Mouse (Mus musculus) cerebellum, adult 11-12 months (tissue): ENCODE data around the gene Myrfl.
A peak's percentile ranks its signal among the peaks of the same experiment; 100 is the strongest.

ENCODE experiments used
- DNase-seq: peaks from one replicate; pipeline ENCODE4 v3.0.0; 2022

Gene Myrfl

GRCm38 (mm10) chr10:116810738-116811137 is 86.0 kb downstream of the Myrfl start:
- no peak for DNase-seq

DNA sequence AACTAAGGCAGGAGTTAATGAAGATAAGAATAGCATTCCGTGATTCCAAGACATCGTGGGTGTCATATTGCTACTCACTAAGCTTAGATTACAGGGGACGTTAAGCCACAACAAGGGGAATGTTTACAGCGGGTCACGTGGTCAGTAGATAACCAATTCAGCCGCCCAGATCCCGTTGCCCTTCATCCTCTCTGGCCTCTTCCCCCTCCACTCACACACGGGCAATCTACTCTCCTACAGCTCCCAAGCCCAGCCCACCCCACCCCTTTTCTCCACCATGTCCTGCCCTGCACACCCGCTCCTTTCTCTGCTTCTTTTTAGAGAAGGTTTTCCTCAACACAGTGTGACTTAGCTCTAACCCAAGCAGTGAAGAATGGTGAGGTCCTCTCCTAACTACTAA is 87.3 kb downstream of the Myrfl start:
- DNase-seq, result no peak

DNA sequence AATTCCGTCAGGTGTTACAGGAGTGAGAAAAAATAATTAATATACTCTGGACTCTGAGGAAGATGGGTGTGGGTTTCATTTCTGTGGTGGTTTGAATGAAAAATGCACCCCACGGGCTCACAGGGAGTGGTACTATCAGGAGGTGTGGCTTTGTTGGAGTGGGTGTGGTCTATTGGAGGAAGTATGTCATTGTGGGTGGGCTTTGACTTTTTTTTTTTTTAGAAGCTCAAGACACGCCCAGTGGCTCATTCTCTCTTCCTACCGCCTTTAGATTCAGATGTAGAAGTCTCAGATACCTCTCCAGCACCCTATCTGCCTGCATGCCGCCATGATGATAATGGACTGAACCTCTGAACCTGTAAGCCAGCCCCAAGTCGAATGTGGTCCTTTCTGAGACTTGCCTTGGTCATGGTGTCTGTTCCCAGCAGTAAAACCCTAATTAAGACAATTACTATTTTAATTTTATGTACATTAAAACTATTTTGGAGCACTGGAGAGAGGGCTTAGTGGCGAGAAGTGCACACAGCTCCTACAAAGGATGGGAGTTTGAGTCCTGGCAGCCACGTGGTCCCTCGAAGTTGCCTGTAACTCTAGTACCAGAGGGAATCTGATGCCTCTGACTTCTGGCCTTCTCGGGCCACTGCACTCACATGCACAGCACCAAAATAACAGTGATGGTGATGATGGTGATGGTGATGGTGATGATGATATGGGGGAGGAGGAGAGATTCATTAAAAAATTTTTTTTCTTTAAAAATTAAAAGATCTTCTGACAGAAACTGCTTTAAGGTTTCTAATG is 88.0 kb downstream of the Myrfl start:
- no peak for DNase-seq

- no peak for DNase-seq
Measured at GRCm38 (mm10) chr10:116802178-116802794, 94.4 kb downstream of the Myrfl start.

- DNase-seq, result no peak
Measured at GRCm38 (mm10) chr10:116801281-116801680, 95.4 kb downstream of the Myrfl start.

DNA sequence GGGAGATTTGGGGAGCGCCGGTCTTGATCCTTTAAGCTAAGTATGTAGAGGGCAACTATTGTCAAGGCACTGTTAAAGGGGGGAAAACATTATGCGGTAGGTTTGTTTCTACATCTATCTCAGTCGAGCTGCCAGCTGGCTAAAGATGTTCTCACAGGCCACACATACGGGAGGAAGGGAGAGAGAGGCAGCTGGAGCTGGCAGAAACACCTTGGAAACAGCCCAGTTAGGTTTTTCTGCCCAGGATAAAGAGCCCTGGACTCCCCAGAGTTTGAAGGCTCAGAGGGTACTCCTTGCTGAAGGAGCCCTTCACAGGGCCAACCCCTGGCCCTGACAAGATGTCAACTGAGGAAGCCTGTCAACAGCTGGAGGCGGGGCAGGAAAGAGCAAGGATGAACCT is 100.7 kb downstream of the Myrfl start:
- DNase-seq, result no peak

- DNase-seq, result no peak
Measured at GRCm38 (mm10) chr10:116789096-116789495, 107.6 kb downstream of the Myrfl start.

GRCm38 (mm10) chr10:116788431-116788830 is 108.3 kb downstream of the Myrfl start:
- no peak for DNase-seq

GRCm38 (mm10) chr10:116784098-116784497 is 112.6 kb downstream of the Myrfl start:
- DNase-seq, result no peak

GRCm38 (mm10) chr10:116783020-116783419 is 113.7 kb downstream of the Myrfl start:
- DNase-seq, result no peak

DNA sequence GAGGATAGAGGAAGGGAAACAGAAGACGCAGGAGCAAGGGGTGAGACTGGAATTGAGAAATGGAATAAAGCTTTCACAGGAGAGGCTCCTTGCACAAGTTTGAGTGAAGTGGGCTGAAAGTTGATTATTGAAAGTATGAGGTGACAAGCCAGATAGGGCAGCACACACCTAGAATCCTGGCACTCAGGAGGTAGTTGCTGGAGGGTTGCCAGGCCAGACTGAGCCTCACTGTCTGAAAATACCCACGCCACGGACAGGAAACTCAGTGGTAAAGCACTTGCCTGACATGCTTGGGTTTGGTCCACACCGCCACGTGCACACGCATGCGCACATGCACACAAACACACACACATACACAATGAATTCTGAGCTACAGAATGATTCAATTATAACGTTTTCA is 118.8 kb downstream of the Myrfl start:
- no peak for DNase-seq

GRCm38 (mm10) chr10:116776846-116777245 is 119.9 kb downstream of the Myrfl start:
- DNase-seq, result no peak

GRCm38 (mm10) chr10:116773846-116774750 is 122.6 kb downstream of the Myrfl start:
- DNase-seq, result peak; percentile 77

- DNase-seq, result no peak
Measured at GRCm38 (mm10) chr10:116771215-116771935, 125.3 kb downstream of the Myrfl start.

DNA sequence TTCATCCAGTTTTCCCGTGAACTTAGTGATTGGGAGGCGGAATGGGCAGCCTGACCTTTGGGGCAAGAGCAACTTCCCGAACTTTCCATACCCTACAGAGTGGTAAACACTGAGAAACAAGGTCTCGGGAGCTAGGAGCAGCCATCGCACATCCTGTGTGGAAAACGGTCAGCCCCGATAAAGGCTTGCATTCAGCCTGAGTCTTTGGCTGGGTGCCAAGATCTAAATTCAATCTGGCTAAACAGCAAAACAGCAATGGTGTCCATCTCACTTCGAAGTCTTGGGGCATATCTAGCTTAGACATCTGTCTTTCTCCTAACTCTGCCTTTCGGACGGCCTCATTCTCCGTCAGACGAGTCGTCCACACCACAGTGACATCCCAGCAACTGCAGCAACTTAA is 128.1 kb downstream of the Myrfl start:
- no peak for DNase-seq

DNA sequence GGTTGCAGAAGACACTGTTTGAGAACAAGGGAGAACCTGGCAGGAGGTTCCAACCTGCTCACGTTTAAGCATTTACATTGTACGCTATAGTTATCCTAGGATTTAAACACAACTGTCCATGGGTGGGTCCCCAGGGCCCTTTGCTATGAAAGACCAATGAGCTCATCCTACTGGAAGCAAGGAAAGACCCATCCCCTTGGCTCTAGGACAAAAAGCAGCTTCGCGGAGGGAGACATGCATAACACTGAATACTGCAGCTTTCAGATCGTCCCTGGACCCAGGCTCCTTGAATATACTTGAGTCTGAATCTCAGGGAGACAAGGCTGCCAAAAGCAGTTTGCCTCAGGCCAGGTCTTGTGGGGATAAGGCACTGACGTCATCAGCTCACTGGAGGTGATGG is 130.2 kb downstream of the Myrfl start:
- DNase-seq, result no peak

DNA sequence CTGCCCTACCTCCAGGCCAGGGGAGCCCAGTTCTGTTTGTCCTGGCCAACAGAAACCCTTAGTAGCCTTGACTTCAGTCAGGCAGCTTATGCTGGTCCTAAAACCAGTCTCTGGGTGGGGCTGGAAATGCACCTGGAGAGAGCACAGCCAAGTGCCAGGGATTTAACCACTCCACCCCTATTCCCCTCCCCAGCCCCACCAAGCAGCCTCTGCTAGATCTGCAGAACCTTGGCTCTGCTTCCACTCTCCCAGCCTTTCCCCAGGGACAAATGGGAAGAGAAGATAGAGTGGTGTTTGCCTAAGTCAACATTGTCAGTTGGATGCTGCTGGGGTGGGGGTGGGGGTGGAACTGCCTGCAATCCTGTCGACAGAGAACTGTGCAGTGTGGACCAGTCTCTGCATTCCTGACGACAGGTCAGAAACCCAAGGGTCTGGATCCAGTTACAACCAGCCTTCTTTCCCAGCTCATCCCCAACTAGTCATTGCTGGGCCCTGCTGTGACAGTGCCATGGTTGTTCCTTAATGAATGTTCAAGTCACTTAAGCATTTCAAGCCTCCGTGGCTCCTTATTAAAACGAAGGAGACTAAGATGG is 135.1 kb downstream of the Myrfl start:
- DNase-seq, result no peak

- no peak for DNase-seq
Measured at GRCm38 (mm10) chr10:116760561-116760960, 136.2 kb downstream of the Myrfl start.

GRCm38 (mm10) chr10:116759816-116760215 is 136.9 kb downstream of the Myrfl start:
- no peak for DNase-seq

DNA sequence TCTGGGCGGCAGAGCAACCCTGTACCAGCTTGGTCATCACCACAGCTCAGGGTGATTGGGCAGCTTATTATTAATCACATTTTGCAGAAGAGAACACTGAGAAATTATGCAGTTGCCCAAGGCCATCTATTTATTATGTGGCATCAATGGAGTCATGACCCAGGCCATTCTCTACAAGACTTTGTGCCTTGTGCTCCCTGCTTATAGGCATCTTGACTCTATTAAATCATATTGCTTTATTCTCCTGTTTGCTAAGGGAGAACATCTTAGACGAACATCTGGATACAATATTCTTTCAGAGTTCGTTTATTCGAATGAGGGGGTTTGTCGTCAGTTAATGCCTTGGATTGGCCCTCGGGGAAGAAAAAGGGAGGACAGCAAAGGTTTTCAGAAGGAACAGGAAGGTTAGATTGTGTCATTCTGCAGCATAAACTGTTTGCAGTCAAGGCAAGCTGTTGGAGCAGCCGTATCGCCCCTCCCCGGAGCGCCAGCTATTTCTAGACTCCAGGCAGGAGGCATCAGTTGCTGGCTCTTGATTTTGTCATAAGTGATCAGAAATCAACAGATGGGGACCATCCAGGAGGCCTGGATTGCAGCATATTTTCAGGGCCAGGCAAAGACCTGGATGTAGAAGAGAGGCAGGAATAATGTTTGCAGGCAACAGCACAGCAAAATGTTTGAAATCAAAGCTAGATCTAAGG is 140.7 kb downstream of the Myrfl start:
- DNase-seq, result peak; percentile 94

DNA sequence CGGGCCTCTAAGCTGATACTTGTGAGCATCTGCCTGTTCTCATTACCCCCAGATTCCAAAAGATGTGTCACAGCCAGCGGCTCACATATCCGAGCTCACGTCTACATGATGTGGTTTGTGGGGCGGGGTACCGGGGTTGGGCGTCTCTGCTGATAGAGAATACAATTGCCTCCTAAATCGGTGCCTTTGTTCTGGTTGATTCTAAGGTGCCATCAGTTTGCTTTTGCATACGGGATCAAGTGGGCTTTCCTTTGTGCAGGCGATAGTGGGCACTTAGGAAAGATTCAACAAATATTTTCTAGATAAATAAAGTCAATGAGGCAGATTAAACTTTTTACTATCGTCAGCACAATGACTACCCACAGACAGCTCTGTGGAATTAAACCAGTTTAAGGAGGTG is 141.8 kb downstream of the Myrfl start:
- DNase-seq, result no peak

DNA sequence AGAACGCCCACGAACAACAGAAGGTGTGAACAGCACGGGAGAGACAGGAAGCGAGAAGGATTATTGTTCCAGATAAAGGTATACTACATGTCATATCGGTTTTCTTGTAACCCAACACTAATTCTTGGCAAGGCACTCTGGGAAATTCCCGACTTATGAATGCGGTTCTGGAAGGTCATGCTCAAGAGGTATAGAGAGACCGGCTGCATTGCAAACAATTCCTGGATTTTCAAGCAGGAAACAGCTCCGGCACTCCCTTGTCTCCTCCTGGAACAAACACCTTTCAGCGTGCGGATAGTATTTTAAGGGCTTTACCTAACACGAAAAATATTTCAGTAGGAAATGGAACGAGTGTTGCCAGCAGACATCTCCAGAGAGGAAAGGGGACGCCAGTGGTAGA is 145.8 kb downstream of the Myrfl start:
- DNase-seq, result no peak
